Mouse (Mus musculus): ENCODE data around the gene H2-Q7. TPM values are rescaled to one million over a fixed set of nuclear protein-coding genes. Genes with fewer than 3 reads are reported as not detected.

The H2-Q7 gene
- 30.0 TPM for polyA plus RNA-seq (2014; fragmentation: Illumina TruSeq; extraction: RNeasy Lipid Tissue Mini Kit (QIAGEN cat#74804); ENCODE audit: low read depth, low replicate concordance)

GRCm38 (mm10) chr17:35438885-35439284 is at the start of gene H2-Q7:
H2-Q7 (plus strand) TSS chr17:35439155.

GRCm38 (mm10) chr17:35424624-35425416 is 14.1 kb upstream of the H2-Q7 start, which contains the start of gene H2-Q6:
H2-Q6 (plus strand) TSS chr17:35424850.

GRCm38 (mm10) chr17:35469842-35470751 is 31.1 kb downstream of the H2-Q7 start, which contains the start of gene H2-Q10:
H2-Q10 (plus strand) TSS chr17:35470089.

Other genes starting within 250 kb of the H2-Q7 start
- gene Ltb, start 244.7 kb upstream of the H2-Q7 start, polyA plus RNA-seq (2014; fragmentation: Illumina TruSeq; extraction: RNeasy Lipid Tissue Mini Kit (QIAGEN cat#74804); ENCODE audit: low read depth, low replicate concordance) = 1.9 TPM
- 0.61 TPM for gene Tnf, start 237.1 kb upstream of the H2-Q7 start, polyA plus RNA-seq (2014; fragmentation: Illumina TruSeq; extraction: RNeasy Lipid Tissue Mini Kit (QIAGEN cat#74804); ENCODE audit: low read depth, low replicate concordance)
- not detected for gene Lta, start 233.8 kb upstream of the H2-Q7 start, polyA plus RNA-seq (2014; fragmentation: Illumina TruSeq; extraction: RNeasy Lipid Tissue Mini Kit (QIAGEN cat#74804); ENCODE audit: low read depth, low replicate concordance)
- 1.2 TPM for gene Gm16181, start 218.3 kb upstream of the H2-Q7 start, polyA plus RNA-seq (2014; fragmentation: Illumina TruSeq; extraction: RNeasy Lipid Tissue Mini Kit (QIAGEN cat#74804); ENCODE audit: low read depth, low replicate concordance)
- 22.6 TPM for gene Atp6v1g2, start 205.5 kb upstream of the H2-Q7 start, polyA plus RNA-seq (2014; fragmentation: Illumina TruSeq; extraction: RNeasy Lipid Tissue Mini Kit (QIAGEN cat#74804); ENCODE audit: low read depth, low replicate concordance)
- gene Nfkbil1, start 203.4 kb upstream of the H2-Q7 start, polyA plus RNA-seq (2014; fragmentation: Illumina TruSeq; extraction: RNeasy Lipid Tissue Mini Kit (QIAGEN cat#74804); ENCODE audit: low read depth, low replicate concordance) = 16.9 TPM
- 177 TPM for gene Ddx39b, start 197.4 kb upstream of the H2-Q7 start, polyA plus RNA-seq (2014; fragmentation: Illumina TruSeq; extraction: RNeasy Lipid Tissue Mini Kit (QIAGEN cat#74804); ENCODE audit: low read depth, low replicate concordance)
- gene H2-D1, start 176.4 kb upstream of the H2-Q7 start, polyA plus RNA-seq (2014; fragmentation: Illumina TruSeq; extraction: RNeasy Lipid Tissue Mini Kit (QIAGEN cat#74804); ENCODE audit: low read depth, low replicate concordance) = 739 TPM
- not detected for gene H2-Q1, start 118.8 kb upstream of the H2-Q7 start, polyA plus RNA-seq (2014; fragmentation: Illumina TruSeq; extraction: RNeasy Lipid Tissue Mini Kit (QIAGEN cat#74804); ENCODE audit: low read depth, low replicate concordance)
- gene H2-Q2, start 96.9 kb upstream of the H2-Q7 start, polyA plus RNA-seq (2014; fragmentation: Illumina TruSeq; extraction: RNeasy Lipid Tissue Mini Kit (QIAGEN cat#74804); ENCODE audit: low read depth, low replicate concordance) = 3.6 TPM
- 52.9 TPM for gene H2-Q4, start 59.5 kb upstream of the H2-Q7 start, polyA plus RNA-seq (2014; fragmentation: Illumina TruSeq; extraction: RNeasy Lipid Tissue Mini Kit (QIAGEN cat#74804); ENCODE audit: low read depth, low replicate concordance)
- 27.5 TPM for gene H2-Q6, start 14.3 kb upstream of the H2-Q7 start, polyA plus RNA-seq (2014; fragmentation: Illumina TruSeq; extraction: RNeasy Lipid Tissue Mini Kit (QIAGEN cat#74804); ENCODE audit: low read depth, low replicate concordance)
- 6.2 TPM for gene H2-Q10, start 30.9 kb downstream of the H2-Q7 start, polyA plus RNA-seq (2014; fragmentation: Illumina TruSeq; extraction: RNeasy Lipid Tissue Mini Kit (QIAGEN cat#74804); ENCODE audit: low read depth, low replicate concordance)
- gene Pou5f1, start 66.9 kb downstream of the H2-Q7 start, polyA plus RNA-seq (2014; fragmentation: Illumina TruSeq; extraction: RNeasy Lipid Tissue Mini Kit (QIAGEN cat#74804); ENCODE audit: low read depth, low replicate concordance) = not detected
- gene Tcf19, start 77.7 kb downstream of the H2-Q7 start, polyA plus RNA-seq (2014; fragmentation: Illumina TruSeq; extraction: RNeasy Lipid Tissue Mini Kit (QIAGEN cat#74804); ENCODE audit: low read depth, low replicate concordance) = 6.6 TPM
- gene Cchcr1, start 77.9 kb downstream of the H2-Q7 start, polyA plus RNA-seq (2014; fragmentation: Illumina TruSeq; extraction: RNeasy Lipid Tissue Mini Kit (QIAGEN cat#74804); ENCODE audit: low read depth, low replicate concordance) = 13.5 TPM
- gene Psors1c2, start 94.0 kb downstream of the H2-Q7 start, polyA plus RNA-seq (2014; fragmentation: Illumina TruSeq; extraction: RNeasy Lipid Tissue Mini Kit (QIAGEN cat#74804); ENCODE audit: low read depth, low replicate concordance) = not detected
- gene Cdsn, start 113.0 kb downstream of the H2-Q7 start, polyA plus RNA-seq (2014; fragmentation: Illumina TruSeq; extraction: RNeasy Lipid Tissue Mini Kit (QIAGEN cat#74804); ENCODE audit: low read depth, low replicate concordance) = 27.1 TPM
- gene 2300002M23Rik, start 128.3 kb downstream of the H2-Q7 start, polyA plus RNA-seq (2014; fragmentation: Illumina TruSeq; extraction: RNeasy Lipid Tissue Mini Kit (QIAGEN cat#74804); ENCODE audit: low read depth, low replicate concordance) = 0.65 TPM
- gene Sfta2, start 162.4 kb downstream of the H2-Q7 start, polyA plus RNA-seq (2014; fragmentation: Illumina TruSeq; extraction: RNeasy Lipid Tissue Mini Kit (QIAGEN cat#74804); ENCODE audit: low read depth, low replicate concordance) = 0.82 TPM
- gene Gm9573, start 187.5 kb downstream of the H2-Q7 start, polyA plus RNA-seq (2014; fragmentation: Illumina TruSeq; extraction: RNeasy Lipid Tissue Mini Kit (QIAGEN cat#74804); ENCODE audit: low read depth, low replicate concordance) = not detected
- not detected for gene Mucl3, start 204.5 kb downstream of the H2-Q7 start, polyA plus RNA-seq (2014; fragmentation: Illumina TruSeq; extraction: RNeasy Lipid Tissue Mini Kit (QIAGEN cat#74804); ENCODE audit: low read depth, low replicate concordance)
- gene Vars2, start 228.4 kb downstream of the H2-Q7 start, polyA plus RNA-seq (2014; fragmentation: Illumina TruSeq; extraction: RNeasy Lipid Tissue Mini Kit (QIAGEN cat#74804); ENCODE audit: low read depth, low replicate concordance) = 13.1 TPM
- 14.5 TPM for gene Gtf2h4, start 234.6 kb downstream of the H2-Q7 start, polyA plus RNA-seq (2014; fragmentation: Illumina TruSeq; extraction: RNeasy Lipid Tissue Mini Kit (QIAGEN cat#74804); ENCODE audit: low read depth, low replicate concordance)